Mouse (Mus musculus): Measurements from ENCODE around the gene Kif18b.

DNA sequence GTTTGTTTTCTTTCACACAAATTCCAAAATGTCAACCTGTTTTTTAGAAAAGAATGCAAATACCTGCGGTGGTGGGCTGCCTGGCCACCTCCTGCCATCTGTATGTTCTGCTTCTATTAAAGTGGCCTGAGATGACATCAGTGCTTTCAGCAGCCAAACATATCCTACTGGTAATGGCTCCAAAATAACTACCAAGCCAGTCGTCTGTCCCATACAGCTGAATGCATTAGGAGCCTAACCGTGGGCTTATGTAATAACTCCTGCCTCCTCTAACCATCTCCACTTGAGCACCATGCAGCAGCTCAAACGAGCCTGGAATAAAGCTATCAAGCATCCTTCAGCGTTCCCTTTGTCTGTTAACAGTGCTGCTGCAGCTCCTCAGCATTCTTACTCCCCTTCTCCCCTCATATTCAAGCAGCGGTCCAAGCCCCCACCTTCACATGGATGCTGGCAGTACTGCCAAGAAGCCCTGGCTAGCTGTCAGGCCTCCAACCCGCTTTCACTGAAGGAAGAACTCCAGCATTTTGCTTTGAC lies 50.1 kb downstream of the Kif18b start:
- no peak for TF ChIP-seq MAX (IDR thresholded peaks at IDR 0.05; ENCODE audit: low read depth)
- TF ChIP-seq POLR2A (IDR thresholded peaks at IDR 0.05; ENCODE audit: insufficient read length, low read depth) = no peak
- no peak for TF ChIP-seq MYOG (IDR thresholded peaks at IDR 0.05; ENCODE audit: control insufficient read depth in 1 of 3, insufficient read depth in 1 of 3, insufficient read length in 2 of 3, low read depth in 2 of 3)
- no peak for TF ChIP-seq POLR2AphosphoS2 (IDR thresholded peaks at IDR 0.05; ENCODE audit: insufficient read length, low read depth)
- TF ChIP-seq E2F4 (IDR thresholded peaks at IDR 0.05; ENCODE audit: insufficient read depth) = no peak
